ENCODE assay signal across 13 mouse cellular contexts in genomic region chr2:163660103-163660701, GRCm38 (mm10). TPM values are rescaled to one million over a fixed set of nuclear protein-coding genes. Genes with fewer than 3 reads are reported as not detected.
DNase-seq lines count a peak whose midpoint lies in the region; ATAC-seq and TF ChIP-seq lines count a peak whose summit lies in the region.
"Had no signal": no experiment of that assay in that cellular context is flagged by ENCODE, and none has a peak within 500 bp of the region (broad histone marks: within the 10 kb centered on the region; RNA-seq: fewer than 3 reads in every experiment).

No protein-coding gene starts in this region.

- peaks cover 3% of the 10 kb centered on the region for H3K36me3 ChIP-seq in heart, embryonic 13.5 days
- H3K36me3 ChIP-seq in G1E (replicated peaks), result peaks cover 32% of the 10 kb centered on the region
- H3K36me3 ChIP-seq in liver, embryonic 12.5 days, result peaks cover 20% of the 10 kb centered on the region
- H3K36me3 ChIP-seq: lung, embryonic 15.5 days had no signal

- ATAC-seq in heart, embryonic 13.5 days (ENCODE audit: extremely low read depth, insufficient number of reproducible peaks, low FRiP score, low TSS enrichment), result no peak
- peak; percentile 55; the same call in 1 of the 2 replicates for ATAC-seq in G1E (ENCODE audit: extremely low read depth, insufficient number of reproducible peaks, low FRiP score, poor library complexity, severe bottlenecking)
- peak; percentile 31; the same call in 1 of the 2 replicates for ATAC-seq in liver, embryonic 12.5 days
- ATAC-seq: CD4-positive, CD25-positive, alpha-beta regulatory T cell, adult 4 months had no signal

- H3K9me3 ChIP-seq in heart, embryonic 13.5 days, result no peaks in the 10 kb centered on the region
- H3K9me3 ChIP-seq in G1E (replicated peaks), result no peaks in the 10 kb centered on the region
- no peaks in the 10 kb centered on the region for H3K9me3 ChIP-seq in liver, embryonic 12.5 days (replicated peaks)
- H3K9me3 ChIP-seq: lung, embryonic 15.5 days had no signal

- H3K9ac ChIP-seq in heart, embryonic 13.5 days, result peak overlapping the region; percentile 45
- H3K9ac ChIP-seq in liver, embryonic 12.5 days, result peak overlapping the region; percentile 49
- H3K9ac ChIP-seq: lung, embryonic 15.5 days had no signal

- peak overlapping the region; percentile 79 for H3K4me2 ChIP-seq in heart, embryonic 13.5 days
- peak overlapping the region; percentile 83 for H3K4me2 ChIP-seq in liver, embryonic 12.5 days

- peaks cover 63% of the 10 kb centered on the region for H3K4me1 ChIP-seq in heart, embryonic 13.5 days
- H3K4me1 ChIP-seq in G1E (ENCODE audit: insufficient read depth, low read depth, low read length), result peaks cover 39% of the 10 kb centered on the region
- H3K4me1 ChIP-seq in liver, embryonic 12.5 days, result peaks cover 57% of the 10 kb centered on the region

- no peak for TF ChIP-seq CTCF in left cerebral cortex, adult 2 months (IDR thresholded peaks at IDR 0.05)
- no peak for TF ChIP-seq CTCF in G1E (IDR thresholded peaks at IDR 0.05; ENCODE audit: low read depth, low read length)

- 72% methylated on average over 5 of the region's 5 CpGs for WGBS in heart, embryonic 13.5 days
- WGBS in liver, embryonic 12.5 days (ENCODE audit: insufficient replicate concordance), result 50% methylated on average over 5 of the region's 5 CpGs

- no peaks in the 10 kb centered on the region for H3K27me3 ChIP-seq in heart, embryonic 13.5 days (replicated peaks)
- no peaks in the 10 kb centered on the region for H3K27me3 ChIP-seq in G1E (ENCODE audit: insufficient read depth, low read length)
- H3K27me3 ChIP-seq in liver, embryonic 12.5 days (replicated peaks), result no peaks in the 10 kb centered on the region
- H3K27me3 ChIP-seq: lung, embryonic 15.5 days had no signal

- no peak overlapping the region for H3K27ac ChIP-seq in heart, embryonic 13.5 days (replicated peaks)
- H3K27ac ChIP-seq in left cerebral cortex, adult 2 months, result peak overlapping the region; percentile 34; the same call in 1 of the 2 replicates
- H3K27ac ChIP-seq in liver, embryonic 12.5 days, result peak overlapping the region; percentile 48
- H3K27ac ChIP-seq: stomach, postnatal 0 days had no signal

- no peak overlapping the region for H3K4me3 ChIP-seq in heart, embryonic 13.5 days
- H3K4me3 ChIP-seq in left cerebral cortex, adult 2 months, result no peak overlapping the region
- no peak overlapping the region for H3K4me3 ChIP-seq in G1E (ENCODE audit: low read depth, low read length)
- H3K4me3 ChIP-seq in liver, embryonic 12.5 days, result peak overlapping the region; percentile 82; the same call in 1 of the 2 replicates

- intact Hi-C loops in heart, postnatal 25 days (cut with DNase I), result loop anchor here (5.0 kb wide), 1 partner anchor 37 kb away; no protein-coding TSS in a partner anchor
- intact Hi-C loops in left cerebral cortex, adult 2 months (cut with DNase I), result no loop called here

- DNase-seq in heart, postnatal 25 days (ENCODE audit: low spot score), result no peak
- DNase-seq in left cerebral cortex, adult 2 months (ENCODE audit: extremely low spot score in 1 of 2, low spot score in 2 of 2), result no peak
- no peak for DNase-seq in left cerebral cortex, adult 18-20 months (ENCODE audit: low spot score in 2 of 2)
- no peak for DNase-seq in G1E (ENCODE audit: low spot score)
- no peak for DNase-seq in cerebellum, postnatal 4 days (ENCODE audit: low spot score in 2 of 2)
- DNase-seq in adrenal gland, adult 18-20 months (ENCODE audit: low spot score in 2 of 2), result no peak
- DNase-seq: cerebellum, postnatal 10 days; right cerebral cortex, postnatal 25 days had no signal

RNA-seq across cellular contexts. Expression of gene Pkig, which starts 2.0 kb away (rescaled TPM):
- polyA plus RNA-seq in heart, embryonic 13.5 days (2015; fragmentation: Nextera tagmentation; extraction: Ambion mirVana), result 233 and 270 TPM in 2 replicates
- 100 to 1,000 TPM; 211 to 235 TPM for total RNA-seq in heart, postnatal 25 days (2021)
- total RNA-seq in left cerebral cortex, adult 2 months (2021), result 100 to 1,000 TPM; 126 to 129 TPM
- 100 to 1,000 TPM; 130 to 132 TPM for total RNA-seq in left cerebral cortex, adult 18-20 months (2021)
- 17.7 and 47.9 TPM in 2 replicates for total RNA-seq in G1E (2014; fragmentation: Nextera tagmentation)
- 28.1 and 28.8 TPM in 2 replicates for total RNA-seq in G1E (2017)
- polyA plus RNA-seq in G1E (2012), result 166 and 211 TPM in 2 replicates
- polyA plus RNA-seq in liver, embryonic 12.5 days (2016; fragmentation: Nextera tagmentation; extraction: Ambion mirVana), result 133 and 134 TPM in 2 replicates
- 10 to 100 TPM; 37.4 to 38.3 TPM for total RNA-seq in adrenal gland, adult 18-20 months (2021)

RNA-seq across cellular contexts. Expression of gene Serinc3, which starts 15.3 kb away (rescaled TPM):
- polyA plus RNA-seq in heart, embryonic 13.5 days (2015; fragmentation: Nextera tagmentation; extraction: Ambion mirVana), result 50.1 and 51.8 TPM in 2 replicates
- total RNA-seq in heart, postnatal 25 days (2021), result 100 to 1,000 TPM; 291 to 357 TPM
- 100 to 1,000 TPM; 213 to 234 TPM for total RNA-seq in left cerebral cortex, adult 2 months (2021)
- 100 to 1,000 TPM; 223 to 236 TPM for total RNA-seq in left cerebral cortex, adult 18-20 months (2021)
- total RNA-seq in G1E (2014; fragmentation: Nextera tagmentation), result 71.8 and 156 TPM in 2 replicates
- total RNA-seq in G1E (2017), result 51.6 and 55.0 TPM in 2 replicates
- polyA plus RNA-seq in G1E (2012), result 5.8 and 7.2 TPM in 2 replicates
- 127 and 132 TPM in 2 replicates for polyA plus RNA-seq in liver, embryonic 12.5 days (2016; fragmentation: Nextera tagmentation; extraction: Ambion mirVana)
- total RNA-seq in adrenal gland, adult 18-20 months (2021), result 100 to 1,000 TPM; 521 to 567 TPM

RNA-seq across cellular contexts. Expression of gene Ttpal, which starts 58.1 kb away (rescaled TPM):
- 18.8 and 19.3 TPM in 2 replicates for polyA plus RNA-seq in heart, embryonic 13.5 days (2015; fragmentation: Nextera tagmentation; extraction: Ambion mirVana)
- 1 to 10 TPM; 7.9 to 9.7 TPM for total RNA-seq in heart, postnatal 25 days (2021)
- 10 to 100 TPM; 69.9 to 81.2 TPM for total RNA-seq in left cerebral cortex, adult 2 months (2021)
- total RNA-seq in left cerebral cortex, adult 18-20 months (2021), result 10 to 100 TPM; 66.3 to 68.8 TPM
- total RNA-seq in G1E (2014; fragmentation: Nextera tagmentation) (20.5 and 23.0 TPM in 2 replicates), G1E (2017) (18.4 and 22.3 TPM in 2 replicates)
- 13.8 and 18.2 TPM in 2 replicates for polyA plus RNA-seq in G1E (2012)
- 18.2 and 20.4 TPM in 2 replicates for polyA plus RNA-seq in liver, embryonic 12.5 days (2016; fragmentation: Nextera tagmentation; extraction: Ambion mirVana)
- total RNA-seq in adrenal gland, adult 18-20 months (2021), result 10 to 100 TPM; 29.2 to 34.0 TPM
